Mouse (Mus musculus) C3H10T1/2 (cell line): ENCODE measurements around the gene Sh3bp5l. TPM values are rescaled to one million over a fixed set of nuclear protein-coding genes. Genes with fewer than 3 reads are reported as not detected.

Experiments
- polyA plus RNA-seq, 2 experiments: library from polyadenylated mRNA; unstranded; fragments of >200 nt; fragmentation: generic; extraction: Trizol; gene quantifications; one replicate each; pipeline ENCODE4 v1.2.1; 2012; ENCODE audit warnings: missing spikeins in 2 of 2

Sh3bp5l gene
- polyA plus RNA-seq, result 10 to 100 TPM; 17.9 to 33.6 TPM

DNA sequence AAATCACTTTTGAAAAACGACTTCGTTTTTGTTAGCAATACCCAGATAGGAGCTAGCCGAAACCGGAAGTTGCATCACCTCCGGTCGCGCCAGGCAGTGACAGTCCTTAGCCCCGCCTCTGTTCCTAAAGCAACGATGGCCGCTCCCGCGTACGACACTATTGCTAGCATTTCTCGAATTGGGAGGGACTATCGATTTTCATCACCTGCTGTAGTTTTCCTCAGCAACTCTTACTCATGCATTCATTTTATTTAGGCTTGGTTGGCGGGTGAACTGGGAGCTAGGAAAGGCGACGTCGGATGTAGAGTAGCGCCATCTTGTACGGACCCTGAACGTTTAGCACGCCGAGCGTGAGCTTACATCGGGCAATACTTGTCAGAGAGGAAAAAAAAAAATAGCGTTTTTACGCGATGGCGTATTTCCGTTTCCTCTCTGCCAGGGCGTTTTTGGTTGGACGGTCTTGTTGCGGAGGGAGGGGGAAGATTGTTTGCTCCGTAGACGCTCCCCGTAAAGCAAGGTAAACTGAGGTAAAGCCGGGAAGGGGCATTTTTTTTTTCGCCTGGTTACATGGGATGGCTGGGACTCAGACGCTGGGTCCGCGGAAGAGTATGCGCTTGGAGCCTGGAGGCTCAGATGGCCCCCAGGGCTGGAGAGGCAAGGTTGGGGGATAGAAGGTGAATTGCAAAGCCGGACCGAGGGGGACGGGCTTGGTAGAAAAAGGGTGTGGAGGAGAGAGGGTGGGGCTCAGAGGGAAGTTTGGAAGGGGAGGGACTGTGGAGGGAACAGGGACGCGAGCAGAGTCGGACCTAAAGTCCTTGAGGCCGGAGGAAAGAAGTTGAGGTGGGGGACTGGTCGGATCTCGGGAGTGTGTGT lies at the start of gene Sh3bp5l, which contains the start of gene Zfp672:
Gene Sh3bp5l (plus strand): TSS at position 449 of the 873 bp plus-strand sequence.
Gene Zfp672 (minus strand): TSS at position 64 of the 873 bp plus-strand sequence.

DNA sequence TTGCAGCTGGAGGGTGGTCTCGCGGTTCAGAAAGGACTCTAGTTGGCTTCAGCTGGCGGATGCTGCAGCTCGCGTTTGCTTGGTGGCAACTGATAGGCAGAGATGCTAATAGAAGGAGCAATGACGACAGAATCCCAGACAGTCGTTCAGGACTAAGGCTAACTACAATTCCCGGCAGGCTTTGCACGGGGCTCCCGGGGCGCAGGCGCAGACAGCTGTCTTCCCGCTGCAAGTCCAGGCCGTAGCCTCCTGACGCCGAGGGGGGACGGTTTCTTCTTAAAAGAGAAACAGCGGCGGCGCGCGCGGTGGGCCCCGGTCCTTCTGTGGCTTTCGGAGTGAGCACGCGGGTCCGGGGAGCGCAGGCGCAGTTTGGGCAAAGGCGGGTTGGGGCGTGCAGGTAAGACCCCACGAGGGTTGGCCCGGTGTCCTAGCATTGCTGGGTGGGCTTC lies 23.6 kb upstream of the Sh3bp5l start, which contains the start of gene Zfp692:
Gene Zfp692 (plus strand): TSS at position 210 of the 449 bp plus-strand sequence.

DNA sequence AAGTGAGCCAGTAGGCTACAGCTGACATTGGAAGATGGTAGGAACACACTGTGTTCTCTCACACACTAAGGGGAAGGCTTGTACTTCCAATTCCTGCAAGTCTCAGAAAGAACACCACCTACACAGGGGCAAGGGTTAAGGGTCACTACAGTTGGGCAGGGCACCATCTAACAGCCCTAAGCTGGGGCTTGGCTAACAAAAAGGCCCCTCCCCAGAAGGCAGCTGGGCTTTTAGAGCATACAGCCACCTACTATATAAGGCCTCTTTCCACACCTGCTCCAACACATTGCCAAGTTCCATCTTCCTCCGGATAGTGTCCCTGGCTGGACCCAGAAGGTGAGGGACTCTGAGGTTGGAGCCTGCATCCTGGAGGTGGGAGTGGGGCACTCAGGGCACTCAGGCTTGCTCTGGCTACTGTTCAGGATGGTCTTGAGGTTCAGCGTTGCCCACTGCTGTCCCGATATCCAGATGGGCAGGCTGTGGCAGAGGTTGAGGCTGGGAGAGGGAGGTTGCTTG lies 48.3 kb downstream of the Sh3bp5l start, which contains the start of gene Lypd8:
Gene Lypd8 (plus strand): TSS at position 281 of the 516 bp plus-strand sequence.

Other genes starting within 250 kb of the Sh3bp5l start
- gene Gm12248, start 237.6 kb upstream of the Sh3bp5l start, polyA plus RNA-seq, result under 1 TPM in 1 of 2 experiments, not detected in 1; 0.47 TPM
- gene Cnot8, start 226.6 kb upstream of the Sh3bp5l start, polyA plus RNA-seq, result 10 to 100 TPM; 15.6 to 60.4 TPM
- gene Gemin5, start 162.2 kb upstream of the Sh3bp5l start, polyA plus RNA-seq, result 10 to 100 TPM; 11.4 to 12.9 TPM
- 10 to 100 TPM; 47.0 to 74.8 TPM for gene Mrpl22, start 159.1 kb upstream of the Sh3bp5l start, polyA plus RNA-seq
- 1 to 10 TPM in 1 of 2 experiments, under 1 TPM in 1; 0.16 to 7.9 TPM for gene Igtp, start 131.2 kb upstream of the Sh3bp5l start, polyA plus RNA-seq
- 1 to 10 TPM in 1 of 2 experiments, under 1 TPM in 1; 0.04 to 2.9 TPM for gene Irgm2, start 131.1 kb upstream of the Sh3bp5l start, polyA plus RNA-seq
- not detected for gene 4930438A08Rik, start 55.9 kb upstream of the Sh3bp5l start, polyA plus RNA-seq
- gene Zfp692, start 23.7 kb upstream of the Sh3bp5l start, polyA plus RNA-seq, result 10 to 100 TPM in 1 of 2 experiments, 1 to 10 TPM in 1; 4.4 to 10.7 TPM
- gene Zfp672, start 385 bp upstream of the Sh3bp5l start, polyA plus RNA-seq, result 10 to 100 TPM; 15.1 to 17.3 TPM
- gene Lypd8, start 48.3 kb downstream of the Sh3bp5l start, polyA plus RNA-seq, result not detected
- not detected for gene 1810065E05Rik, start 90.4 kb downstream of the Sh3bp5l start, polyA plus RNA-seq
- not detected for gene Gm12253, start 101.8 kb downstream of the Sh3bp5l start, polyA plus RNA-seq
- gene Lypd9, start 122.2 kb downstream of the Sh3bp5l start, polyA plus RNA-seq, result not detected
- gene Olfr30, start 131.5 kb downstream of the Sh3bp5l start, polyA plus RNA-seq, result not detected
- not detected for gene Olfr332, start 161.8 kb downstream of the Sh3bp5l start, polyA plus RNA-seq
- gene Olfr331, start 171.8 kb downstream of the Sh3bp5l start, polyA plus RNA-seq, result not detected
- not detected for gene Olfr330, start 204.1 kb downstream of the Sh3bp5l start, polyA plus RNA-seq
- not detected for gene Olfr329-ps, start 215.7 kb downstream of the Sh3bp5l start, polyA plus RNA-seq
- gene Olfr328, start 224.9 kb downstream of the Sh3bp5l start, polyA plus RNA-seq, result not detected
- gene Olfr224, start 239.8 kb downstream of the Sh3bp5l start, polyA plus RNA-seq, result not detected
- gene Olfr325, start 247.0 kb downstream of the Sh3bp5l start, polyA plus RNA-seq, result not detected